Mouse (Mus musculus): ENCODE results near the gene Cdk6. TPM values are rescaled to one million over a fixed set of nuclear protein-coding genes. Genes with fewer than 3 reads are reported as not detected.
A peak's percentile ranks its signal among the peaks of the same experiment; 100 is the strongest.

Cdk6 gene
- total RNA-seq, 2 experiments from 2014 or later: 3.6 to 5.4 TPM

DNA sequence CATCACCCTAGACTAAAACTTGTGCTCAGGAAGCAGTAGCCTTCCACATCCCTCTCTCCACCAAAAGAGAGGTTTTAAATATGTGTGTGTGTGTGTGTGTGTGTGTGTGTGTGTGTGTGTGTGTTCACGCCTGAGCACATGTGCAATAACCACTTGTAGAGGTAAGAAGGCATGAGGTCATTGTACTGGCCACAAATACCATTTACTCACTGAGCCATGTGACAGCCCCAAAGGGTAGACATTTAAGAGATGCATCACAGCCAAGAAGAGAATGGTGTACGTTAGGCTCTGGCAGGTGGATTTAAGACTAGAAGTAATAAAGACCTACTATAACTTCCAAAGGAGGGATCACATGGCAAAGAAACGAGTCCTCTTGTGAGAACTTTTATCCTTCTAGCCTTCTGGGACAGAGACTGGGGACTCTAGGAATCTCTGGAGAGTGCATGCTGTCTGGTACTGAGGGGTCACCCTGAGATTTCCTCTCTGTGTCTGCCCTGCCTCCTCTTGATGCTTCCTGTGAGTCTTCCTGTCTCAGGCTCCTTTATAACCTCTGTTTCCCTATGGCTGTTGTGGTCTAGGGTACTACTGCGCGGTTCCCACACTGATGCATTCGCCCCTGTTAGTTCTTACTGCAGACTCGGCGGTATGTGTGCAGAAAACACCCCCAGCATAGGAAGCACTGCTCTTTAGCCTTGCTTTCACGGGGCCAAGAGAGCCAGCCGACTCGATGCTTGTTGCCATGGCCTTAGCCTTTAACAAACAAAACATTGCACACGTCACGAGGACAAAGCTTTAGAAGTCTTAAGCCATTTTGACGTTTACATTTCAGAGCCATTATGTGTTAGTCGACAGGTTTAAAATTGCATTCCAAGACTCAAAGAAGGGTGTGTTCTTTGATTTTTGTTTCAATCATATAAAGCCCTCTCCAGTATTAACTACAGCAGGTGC lies 22.0 kb downstream of the Cdk6 start:
- intact Hi-C loops (cut with DNase I): no loop called here

DNA sequence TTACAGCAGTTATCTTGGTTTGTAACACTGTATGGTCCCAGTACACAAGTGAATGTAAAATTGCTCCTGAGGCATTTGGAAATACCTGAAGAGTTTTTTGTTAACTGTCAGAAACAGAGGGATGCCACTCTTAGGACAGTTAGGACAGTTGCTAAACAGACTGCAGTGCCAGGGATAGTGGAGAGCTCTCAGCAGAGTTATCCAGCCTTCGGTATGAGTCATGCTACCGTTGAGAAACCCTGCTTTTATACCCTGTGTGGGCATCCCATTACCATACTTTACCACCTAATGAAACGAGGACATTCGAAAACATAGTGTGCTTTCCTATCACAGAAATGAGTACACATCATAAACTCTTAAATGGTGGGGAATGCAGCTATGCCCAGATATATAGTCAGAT lies 25.8 kb downstream of the Cdk6 start:
- DNase-seq (ENCODE audit: low spot score in 2 of 2): no peak
- intact Hi-C loops (cut with DNase I): no loop called here

More for the DNA sequence above, 22.0 kb downstream of the Cdk6 start:
- no peak for DNase-seq (ENCODE audit: low spot score in 2 of 2)

DNA sequence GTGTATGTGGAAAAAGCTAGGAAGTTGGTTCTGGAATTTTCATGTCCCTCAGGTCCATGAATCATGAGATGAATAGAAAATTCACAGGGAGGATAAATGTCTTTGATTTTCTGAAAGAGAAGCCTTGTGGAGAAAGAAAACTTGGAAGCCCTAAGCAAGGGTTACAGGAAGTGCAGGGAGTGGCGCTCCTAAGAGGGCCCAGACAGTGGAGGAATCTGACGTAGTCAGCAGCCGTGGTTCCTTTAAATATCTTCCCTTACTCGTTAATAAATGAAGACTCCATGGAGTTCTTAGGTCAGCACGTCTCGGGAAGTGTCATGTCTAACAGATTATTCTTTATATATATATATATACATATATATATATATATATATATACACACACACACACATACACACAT lies 28.0 kb downstream of the Cdk6 start:
- intact Hi-C loops (cut with DNase I): no loop called here
- DNase-seq (ENCODE audit: low spot score in 2 of 2): no peak

DNA sequence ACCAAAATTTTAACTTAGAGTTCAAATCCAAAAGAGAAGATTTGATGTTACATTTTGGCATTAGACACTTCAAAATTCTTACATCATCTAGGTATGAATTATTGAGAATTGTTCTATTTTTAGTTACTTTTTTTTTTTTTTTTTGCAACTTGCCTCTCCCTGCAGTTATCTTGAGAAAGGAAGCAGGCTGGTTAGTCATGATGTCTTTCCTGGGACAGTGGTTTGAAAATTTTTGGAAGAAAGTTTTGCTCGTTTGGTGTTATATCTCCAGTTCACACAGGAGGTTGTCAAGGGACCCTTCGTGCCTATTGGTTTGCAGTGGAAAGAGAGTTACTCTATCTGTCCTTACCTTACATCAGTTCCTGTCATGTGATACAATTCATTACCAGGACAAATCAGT lies 29.9 kb downstream of the Cdk6 start:
- DNase-seq (ENCODE audit: low spot score in 2 of 2): no peak
- intact Hi-C loops (cut with DNase I): no loop called here

DNA sequence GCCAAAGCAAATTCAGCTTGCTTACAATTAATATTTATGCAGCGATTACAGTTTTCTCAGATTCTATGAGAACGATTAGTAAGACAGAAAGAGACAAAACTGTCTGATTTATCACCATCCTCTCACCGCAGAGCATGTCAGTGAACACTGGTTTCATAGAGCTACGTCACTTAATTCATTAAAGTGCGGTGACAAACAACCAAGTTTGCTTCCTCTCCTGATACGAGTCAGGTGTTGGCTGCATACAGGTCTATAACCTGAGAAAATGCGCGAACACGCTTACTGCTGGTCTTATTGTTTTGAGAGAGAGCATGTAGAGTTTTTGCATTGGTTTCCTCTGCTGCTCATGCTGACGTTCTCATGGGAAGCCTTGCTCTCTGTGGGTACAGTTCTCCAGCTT lies 31.9 kb downstream of the Cdk6 start:
- intact Hi-C loops (cut with DNase I): no loop called here
- no peak for DNase-seq (ENCODE audit: low spot score in 2 of 2)

DNA sequence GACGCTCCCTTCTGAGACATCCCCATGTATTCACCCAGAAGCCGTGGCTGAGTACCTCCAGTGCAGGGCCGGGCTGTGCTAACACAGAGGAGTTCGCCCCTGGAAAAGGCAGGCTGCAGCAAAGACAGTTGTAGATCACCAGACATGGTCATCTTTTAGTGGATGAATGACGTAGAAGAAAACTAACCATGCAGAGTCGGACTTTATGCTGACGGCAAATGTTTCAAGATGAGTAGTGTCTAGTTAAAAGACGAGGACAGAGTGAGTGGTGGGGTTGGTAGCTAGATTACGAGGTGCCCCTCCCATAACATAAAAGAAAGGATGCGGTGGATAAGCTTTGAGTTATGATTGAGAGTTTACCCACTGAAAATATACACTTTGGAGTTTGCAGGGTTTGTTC lies 33.5 kb downstream of the Cdk6 start:
- intact Hi-C loops (cut with DNase I): no loop called here
- DNase-seq (ENCODE audit: low spot score in 2 of 2): no peak

DNA sequence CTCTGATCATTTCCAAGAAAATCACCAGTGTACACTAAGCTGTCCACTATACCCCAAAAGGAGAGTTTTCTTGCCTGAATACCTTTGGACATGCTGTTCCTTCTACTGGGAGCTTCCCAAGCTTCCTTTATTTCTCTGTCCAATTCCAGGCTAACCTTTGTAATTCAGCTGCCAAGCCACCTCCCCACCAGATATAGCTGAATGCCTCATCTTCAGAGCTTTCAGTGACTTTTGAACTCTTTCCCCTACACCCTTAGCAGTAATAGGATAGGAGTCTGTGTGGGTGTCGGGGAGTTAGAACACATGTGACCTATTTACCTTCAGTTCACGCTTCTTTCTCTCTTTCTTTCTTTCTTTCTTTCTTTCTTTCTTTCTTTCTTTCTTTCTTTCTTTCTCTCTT lies 34.9 kb downstream of the Cdk6 start:
- intact Hi-C loops (cut with DNase I): no loop called here

DNA sequence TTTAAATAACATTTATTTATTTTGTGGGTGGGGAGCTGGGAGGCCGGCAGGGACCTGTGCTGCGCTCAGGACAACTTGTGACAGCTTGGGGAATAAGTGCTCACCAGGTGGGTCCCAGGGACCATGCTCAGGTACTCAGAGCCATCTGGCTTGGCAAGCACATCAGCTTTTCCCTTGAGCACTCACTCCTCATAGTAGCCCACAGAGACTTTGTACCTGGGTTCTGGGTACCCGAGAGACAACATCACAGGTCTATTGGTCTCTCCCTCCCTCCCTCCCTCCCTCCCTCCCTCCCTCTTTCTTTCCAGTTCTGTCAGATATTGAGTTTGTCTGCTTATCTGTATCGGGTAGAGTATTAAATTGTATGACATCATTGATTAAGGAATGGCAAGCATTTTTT lies 38.0 kb downstream of the Cdk6 start:
- no peak for DNase-seq (ENCODE audit: low spot score in 2 of 2)
- intact Hi-C loops (cut with DNase I): no loop called here

More for the DNA sequence above, 34.9 kb downstream of the Cdk6 start:
- no peak for DNase-seq (ENCODE audit: low spot score in 2 of 2)

DNA sequence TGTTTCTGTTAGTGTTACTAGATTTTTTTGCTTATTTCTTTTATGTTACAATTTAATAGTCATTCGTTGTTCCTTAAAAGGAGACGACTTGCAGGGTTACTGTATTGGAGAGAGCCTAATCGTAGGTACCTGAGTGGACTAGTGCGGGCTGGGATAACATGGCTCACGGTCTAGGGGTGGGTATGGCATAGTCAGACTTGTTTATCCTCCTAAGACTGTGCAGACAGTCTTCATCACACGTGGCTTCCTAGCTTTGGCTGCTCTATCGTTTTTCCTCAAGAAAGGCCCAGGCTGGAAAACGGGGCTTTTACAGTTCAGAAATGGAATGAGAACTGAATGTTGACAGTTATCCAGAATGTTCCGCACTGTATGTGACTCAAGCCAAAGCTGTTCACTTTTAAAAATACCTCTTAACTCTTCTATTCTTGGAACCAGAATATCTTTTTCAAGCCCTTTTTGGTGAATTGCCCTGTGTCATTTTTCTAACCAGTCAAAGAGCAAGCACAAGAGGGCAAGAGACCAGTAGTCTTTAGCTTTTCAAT lies 39.5 kb downstream of the Cdk6 start:
- intact Hi-C loops (cut with DNase I): no loop called here
- DNase-seq (ENCODE audit: low spot score in 2 of 2): peak in 1 of 2 experiments; percentile 14

DNA sequence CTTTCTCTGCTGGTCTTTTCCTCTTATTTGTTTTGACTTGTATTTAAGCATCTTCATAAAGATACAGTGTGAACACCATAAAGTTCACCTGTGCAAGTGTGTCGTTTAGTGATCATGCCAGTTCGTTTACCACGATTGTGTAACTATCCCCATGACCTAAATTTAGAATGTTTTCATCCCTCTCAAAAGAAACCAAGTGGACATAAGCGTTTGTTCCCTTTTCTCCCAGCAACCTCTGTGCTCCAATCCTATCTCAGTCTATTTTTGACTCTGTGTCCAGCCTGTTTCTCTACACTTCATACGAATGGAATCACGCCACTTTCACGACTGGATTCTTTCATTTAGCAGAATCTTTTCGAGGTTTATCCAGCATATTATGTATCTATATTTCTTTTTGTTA lies 40.5 kb downstream of the Cdk6 start:
- no peak for DNase-seq (ENCODE audit: low spot score in 2 of 2)
- intact Hi-C loops (cut with DNase I): no loop called here

DNA sequence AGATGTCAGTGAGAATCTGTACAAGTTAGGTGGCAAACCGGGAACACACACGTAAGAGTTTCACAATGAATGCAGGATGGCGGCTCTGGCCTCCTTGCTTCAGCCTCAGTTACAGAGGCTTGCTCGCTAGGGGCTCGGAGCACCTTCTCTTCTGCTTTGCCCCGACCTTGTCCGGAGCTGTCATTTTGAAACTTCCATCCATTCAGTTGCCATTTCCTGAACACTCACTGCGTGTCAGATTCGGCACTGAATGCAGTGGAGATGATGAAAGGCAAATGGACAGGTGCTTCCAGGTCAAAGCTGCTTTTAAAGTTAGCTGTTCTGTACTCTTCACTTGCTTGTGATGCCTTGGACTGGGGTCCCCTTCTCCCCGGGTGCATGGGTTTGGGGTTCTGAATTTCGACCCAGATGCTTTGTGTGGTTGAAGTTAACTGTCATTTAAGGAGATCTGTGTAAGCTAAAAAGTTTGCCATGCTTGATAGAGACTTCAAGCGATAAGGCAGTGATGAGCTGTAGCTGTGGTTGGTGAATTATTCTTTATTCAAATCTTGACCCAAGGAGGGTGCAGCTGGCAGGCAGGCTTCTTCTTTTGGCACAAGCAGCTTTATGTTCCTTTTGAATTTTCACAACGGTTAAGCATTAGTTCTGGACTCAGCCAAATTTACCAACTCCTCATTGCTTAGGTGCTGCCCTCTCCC lies 41.2 kb downstream of the Cdk6 start:
- intact Hi-C loops (cut with DNase I): no loop called here
- DNase-seq (ENCODE audit: low spot score in 2 of 2): no peak

DNA sequence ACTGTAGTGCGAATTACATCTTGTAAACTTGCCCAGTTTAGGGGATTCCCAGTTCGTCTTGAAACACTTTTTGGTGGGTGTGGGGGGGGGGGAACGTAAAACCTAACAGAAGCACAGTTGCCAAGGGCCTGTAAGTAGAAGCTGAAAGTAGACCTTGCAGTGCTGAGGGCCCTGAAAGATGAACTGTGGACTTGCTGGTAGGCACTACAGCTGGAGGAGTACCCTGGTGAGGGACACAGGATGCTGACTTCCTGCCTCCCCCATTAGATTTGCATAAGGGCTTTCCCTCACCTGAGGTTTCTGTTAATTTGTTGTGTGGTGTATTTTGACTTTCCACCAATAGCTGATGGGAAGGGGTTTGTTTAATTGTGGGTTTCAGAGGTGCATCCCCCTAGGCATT lies 42.3 kb downstream of the Cdk6 start:
- DNase-seq (ENCODE audit: low spot score in 2 of 2): no peak
- intact Hi-C loops (cut with DNase I): no loop called here

DNA sequence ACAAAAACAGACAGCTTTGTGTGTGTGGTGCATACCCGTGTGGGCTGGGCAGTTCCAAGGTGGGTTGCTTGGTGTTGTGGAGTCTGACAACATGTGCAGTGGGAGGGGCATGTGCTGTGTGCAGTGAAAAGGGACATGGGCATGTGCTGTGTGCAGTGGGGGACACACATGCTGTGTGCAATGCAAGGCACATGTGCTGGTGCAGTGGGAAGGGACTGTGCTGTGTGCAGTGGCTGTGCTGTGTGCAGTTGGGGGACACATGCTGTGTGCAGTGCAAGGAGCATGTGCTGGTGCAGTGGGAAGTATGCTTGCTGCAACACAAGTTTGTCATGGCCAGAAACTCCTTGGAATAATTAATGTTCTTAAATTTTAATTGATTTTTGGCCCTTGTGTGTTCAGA lies 43.8 kb downstream of the Cdk6 start:
- no peak for DNase-seq (ENCODE audit: low spot score in 2 of 2)
- intact Hi-C loops (cut with DNase I): no loop called here

DNA sequence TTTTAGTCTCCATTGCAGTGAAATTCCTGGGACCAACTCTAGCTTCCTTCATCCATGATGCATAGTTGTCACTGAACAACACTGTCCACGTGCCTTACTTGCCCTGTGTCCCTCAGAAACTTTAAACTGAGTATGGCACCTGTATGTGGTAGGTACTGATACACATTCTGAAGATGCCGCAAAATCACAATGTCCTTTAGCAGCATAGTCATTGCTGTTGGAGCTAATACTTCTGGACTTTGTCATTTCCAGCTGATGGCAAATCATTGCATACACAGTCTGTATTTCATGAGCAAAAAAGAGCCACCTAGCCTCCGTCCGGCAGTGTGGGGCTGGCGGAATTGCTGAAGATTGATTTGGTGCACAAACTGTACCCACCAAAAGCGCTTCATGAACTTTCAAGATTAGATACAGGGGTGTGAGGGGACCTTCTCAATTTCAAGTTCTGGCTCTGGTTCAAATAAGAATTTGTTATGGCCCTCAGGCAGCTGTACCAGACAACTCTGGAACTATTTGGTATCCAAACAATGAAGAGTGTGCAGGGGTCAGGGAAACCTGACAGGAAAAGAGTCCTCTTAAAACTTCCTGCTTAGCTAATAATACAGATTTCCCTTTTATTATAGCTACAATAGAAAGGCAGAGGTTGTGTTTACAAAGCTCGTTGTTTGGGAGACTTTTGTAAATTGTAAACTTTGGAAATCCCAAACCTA lies 44.9 kb downstream of the Cdk6 start:
- no peak for DNase-seq (ENCODE audit: low spot score in 2 of 2)
- intact Hi-C loops (cut with DNase I): no loop called here

DNA sequence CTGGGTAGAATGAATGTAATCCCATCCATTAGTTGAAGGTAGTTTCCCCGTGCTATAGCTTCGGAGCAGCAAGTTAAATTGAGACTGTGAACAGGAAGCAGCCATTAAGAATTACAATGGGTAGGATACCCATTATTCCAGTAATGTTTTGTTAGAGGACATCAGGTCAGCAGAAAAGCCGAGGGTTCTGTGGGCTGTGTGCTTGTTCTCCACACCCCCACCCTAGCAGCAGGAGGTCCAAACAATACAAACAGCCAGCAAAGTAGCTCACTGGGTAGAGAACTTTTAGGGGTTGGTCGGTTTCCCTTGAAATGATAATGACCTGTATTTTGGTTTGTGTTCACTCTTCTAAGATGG lies 45.4 kb downstream of the Cdk6 start:
- DNase-seq (ENCODE audit: low spot score in 2 of 2): no peak
- intact Hi-C loops (cut with DNase I): no loop called here

DNA sequence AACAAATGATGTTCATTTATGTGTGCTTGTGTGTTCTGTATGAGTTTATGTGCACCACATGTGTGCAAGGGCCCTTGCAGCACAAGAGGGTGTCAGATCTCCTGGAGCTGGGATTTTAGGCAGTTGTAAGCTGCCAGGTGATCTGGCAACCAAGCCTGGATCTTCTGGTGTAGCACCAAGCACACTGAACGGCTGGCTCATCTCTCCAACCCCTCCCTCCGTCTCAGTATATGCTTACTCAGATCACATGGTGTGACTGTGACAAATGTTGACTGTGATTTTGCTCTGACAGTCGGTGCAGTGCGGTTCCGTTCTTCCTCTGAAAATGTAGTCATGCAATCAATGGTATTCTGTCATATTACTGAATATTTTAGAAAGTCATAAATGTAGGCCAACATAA lies 45.9 kb downstream of the Cdk6 start:
- DNase-seq (ENCODE audit: low spot score in 2 of 2): no peak
- intact Hi-C loops (cut with DNase I): no loop called here

DNA sequence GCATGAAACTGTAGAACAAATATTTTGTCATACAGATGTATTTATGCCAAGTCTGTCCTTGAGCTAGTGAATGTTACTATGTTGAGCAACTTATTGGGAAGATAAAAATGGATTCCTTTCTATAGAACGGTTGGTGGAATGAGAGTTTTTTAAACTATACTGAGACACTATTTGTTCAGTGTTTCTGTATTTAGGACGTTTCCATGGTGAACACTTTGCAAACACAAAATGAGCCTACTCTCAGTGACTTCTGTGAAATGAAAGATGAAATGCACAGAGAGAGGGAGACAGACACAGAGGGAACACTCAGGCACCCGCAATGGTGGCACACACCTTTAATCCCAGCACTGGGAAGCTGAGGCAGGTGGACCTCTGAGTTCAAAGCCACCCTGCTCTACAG lies 51.6 kb downstream of the Cdk6 start:
- peak in 1 of 2 experiments; percentile 52 for DNase-seq (ENCODE audit: low spot score in 2 of 2)

DNA sequence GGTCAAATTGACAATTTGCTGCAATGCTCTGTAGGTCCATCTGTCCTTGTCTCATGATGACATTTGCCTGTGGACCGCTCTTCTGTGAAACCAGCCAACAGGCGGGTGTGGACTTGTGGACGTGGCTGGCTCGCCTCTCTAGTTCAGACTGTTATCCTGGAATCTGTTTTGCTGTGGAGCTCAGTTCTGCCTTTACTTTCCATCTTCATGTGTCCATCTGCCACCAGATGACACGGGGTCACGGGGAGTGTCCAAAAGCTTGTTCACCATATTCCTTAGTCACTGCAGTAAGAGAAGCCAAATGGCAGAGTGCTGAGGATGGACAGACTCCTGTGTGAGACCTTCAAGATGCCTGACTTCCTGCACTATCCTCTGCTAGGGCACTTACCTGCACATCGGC lies 52.9 kb downstream of the Cdk6 start:
- DNase-seq (ENCODE audit: low spot score in 2 of 2): no peak
- intact Hi-C loops (cut with DNase I): no loop called here

More for the DNA sequence above, 51.6 kb downstream of the Cdk6 start:
- intact Hi-C loops (cut with DNase I): no loop called here

DNA sequence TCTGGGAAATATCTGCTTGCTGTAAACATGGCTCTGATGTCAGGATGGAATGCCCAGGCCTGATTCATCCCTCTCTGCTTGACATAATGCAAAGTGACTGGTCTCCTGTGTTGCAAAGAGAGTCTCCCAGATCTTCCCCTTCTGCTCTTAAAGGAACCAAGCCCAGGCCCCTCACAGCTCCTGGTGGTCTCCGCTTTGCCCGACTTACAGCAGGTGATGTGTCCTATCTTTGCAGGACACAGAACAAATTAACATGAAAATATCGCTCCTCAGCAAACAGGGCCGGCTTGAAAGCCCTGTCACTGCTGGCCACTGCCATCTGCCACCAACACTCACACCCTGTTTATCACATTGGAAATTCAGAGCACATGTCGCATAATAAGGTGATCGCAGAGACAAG lies 53.7 kb downstream of the Cdk6 start:
- intact Hi-C loops (cut with DNase I): no loop called here

DNA sequence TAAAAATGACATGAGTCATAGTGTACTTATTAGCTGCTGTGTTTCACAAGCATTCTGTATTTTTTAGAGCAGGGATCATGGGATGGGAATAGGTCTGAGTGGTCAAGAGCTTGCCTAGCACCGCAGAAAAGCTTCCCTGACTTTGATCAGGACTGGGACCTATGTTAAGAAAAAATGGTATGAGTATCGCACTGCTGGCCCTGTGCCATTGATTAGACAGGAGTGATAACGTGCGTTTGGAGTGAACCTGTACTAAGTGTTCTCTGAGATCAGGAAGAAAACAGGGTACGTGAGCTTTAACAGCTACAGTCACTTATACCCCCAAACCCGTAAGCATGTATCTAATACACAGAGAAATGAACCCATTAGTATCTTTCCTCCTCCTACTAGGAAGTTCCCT lies 54.9 kb downstream of the Cdk6 start:
- no peak for DNase-seq (ENCODE audit: low spot score in 2 of 2)
- intact Hi-C loops (cut with DNase I): no loop called here

More for the DNA sequence above, 53.7 kb downstream of the Cdk6 start:
- no peak for DNase-seq (ENCODE audit: low spot score in 2 of 2)
